Mouse (Mus musculus) MEL (cell line): ENCODE results near the gene Inpp5d.

ENCODE experiments used
- CHD2 ChIP-seq: IDR thresholded peaks from 2 replicates; pipeline ENCODE4 v1.6.1; 2011; ENCODE audit warnings: low read length, improper control_type of control experiment
- CTCF ChIP-seq, 3 experiments: IDR thresholded peaks in 2 of 3; conservative IDR thresholded peaks in 1 of 3; 2 replicates each; pipeline ENCODE4 v1.5.1; 2011 to 2012; ENCODE audit warnings: low read length in 3 of 3, low read depth in 2 of 3, mild to moderate bottlenecking in 2 of 3, improper control_type of control experiment in 1 of 3, inconsistent platforms in 1 of 3, mixed read lengths in 1 of 3, moderate library complexity in 1 of 3; ENCODE audit not compliant: control insufficient read depth in 1 of 3, insufficient read depth in 1 of 3, poor library complexity in 1 of 3, severe bottlenecking in 1 of 3
- ELF1 ChIP-seq: IDR thresholded peaks from 2 replicates; pipeline ENCODE4 v1.6.1; 2014; ENCODE audit warnings: low read depth, mild to moderate bottlenecking, inconsistent platforms, low read length, improper control_type of control experiment, moderate library complexity
- EP300 ChIP-seq, 2 experiments: IDR thresholded peaks; 2 replicates each; pipeline ENCODE4 v1.6.1; 2011; ENCODE audit warnings: improper control_type of control experiment in 2 of 2, low read length in 2 of 2, low read depth in 1 of 2, mild to moderate bottlenecking in 1 of 2
- JUND ChIP-seq: IDR thresholded peaks from 2 replicates; pipeline ENCODE4 v1.6.1; 2011; ENCODE audit warnings: low read depth, mild to moderate bottlenecking, improper control_type of control experiment, low read length
- KAT2A ChIP-seq: conservative IDR thresholded peaks from 2 replicates; pipeline ENCODE4 v1.6.1; 2012; ENCODE audit warnings: low read depth, low read length, improper control_type of control experiment, inconsistent platforms
- MYC ChIP-seq: IDR thresholded peaks from 2 replicates; pipeline ENCODE4 v1.6.1; 2011; ENCODE audit warnings: low read depth, mild to moderate bottlenecking, low read length, improper control_type of control experiment, moderate library complexity
- NELFE ChIP-seq: IDR thresholded peaks from 2 replicates; pipeline ENCODE4 v1.6.1; 2011; ENCODE audit warnings: low read depth, low read length, improper control_type of control experiment
- POLR2A ChIP-seq, 2 experiments: IDR thresholded peaks; 2 replicates each; pipeline ENCODE4 v1.6.1; 2011 to 2012; ENCODE audit warnings: low read length in 2 of 2, mild to moderate bottlenecking in 2 of 2, control low read depth in 1 of 2, improper control_type of control experiment in 1 of 2, low read depth in 1 of 2, moderate library complexity in 1 of 2; ENCODE audit not compliant: control insufficient read depth in 1 of 2, insufficient read depth in 1 of 2, poor library complexity in 1 of 2
- TCF12 ChIP-seq: IDR thresholded peaks from 2 replicates; pipeline ENCODE4 v1.6.1; 2014; ENCODE audit warnings: low read depth, mild to moderate bottlenecking, inconsistent platforms, low read length, improper control_type of control experiment, moderate library complexity
- USF2 ChIP-seq, 2 experiments: IDR thresholded peaks; 2 replicates each; pipeline ENCODE4 v1.6.1; 2011 to 2012; ENCODE audit warnings: improper control_type of control experiment in 2 of 2, low read length in 2 of 2, borderline replicate concordance in 1 of 2, inconsistent platforms in 1 of 2, low read depth in 1 of 2, mild to moderate bottlenecking in 1 of 2; ENCODE audit not compliant: insufficient read depth in 1 of 2

DNA sequence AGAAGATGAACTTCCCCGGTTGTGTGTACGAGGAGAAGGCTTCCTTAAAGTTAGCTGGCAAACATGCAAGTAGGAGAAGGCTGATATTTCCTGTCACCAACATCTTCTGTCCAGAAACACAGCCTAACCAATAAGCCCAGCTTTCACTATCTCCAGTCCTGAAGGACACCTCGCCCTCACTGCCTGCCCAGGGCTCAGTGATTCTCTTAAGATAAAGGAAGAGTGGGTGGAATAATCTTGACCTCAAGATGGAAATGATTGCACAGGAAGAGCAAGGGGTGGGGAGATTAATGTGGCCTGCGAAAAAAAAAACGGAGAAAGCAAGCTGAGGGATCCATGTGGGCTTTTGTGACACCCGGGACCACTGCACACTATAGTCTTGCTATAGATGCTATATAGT lies 25.6 kb downstream of the Inpp5d start:
- TF ChIP-seq EP300 (IDR thresholded peaks at IDR 0.05; ENCODE audit: low read depth in 1 of 2, low read length in 2 of 2) (peak; percentile 69 to 85), MYC (no peak), ELF1 (peak; percentile 26; the same call in 1 of the 2 replicates), TCF12 (peak; percentile 72), CHD2 (no peak), JUND (no peak), POLR2A (IDR thresholded peaks at IDR 0.05; ENCODE audit: control insufficient read depth in 1 of 2, insufficient read depth in 1 of 2, low read depth in 1 of 2, low read length in 2 of 2, poor library complexity in 1 of 2) (no peak; a peak in 1 of 4 replicates), KAT2A (no peak), USF2 (IDR thresholded peaks at IDR 0.05; ENCODE audit: borderline replicate concordance in 1 of 2, insufficient read depth in 1 of 2, low read depth in 1 of 2, low read length in 2 of 2) (no peak), CTCF (IDR thresholded peaks at IDR 0.05 in 2 of 3, conservative IDR thresholded peaks at IDR 0.05 in 1 of 3; ENCODE audit: control insufficient read depth in 1 of 3, insufficient read depth in 1 of 3, low read depth in 2 of 3, low read length in 3 of 3, poor library complexity in 1 of 3, severe bottlenecking in 1 of 3) (no peak), NELFE (no peak)
